Mouse (Mus musculus) olfactory bulb, adult 2 months (tissue): ENCODE results near the gene Zfp202.

Experiments used
- CTCF ChIP-seq: fragments of 200-500 bp; IDR thresholded peaks from 2 replicates; pipeline ENCODE4 v1.5.1; 2012; ENCODE audit warnings: low read depth, mild to moderate bottlenecking, low read length, moderate library complexity; ENCODE audit not compliant: insufficient read depth
- POLR2A ChIP-seq: fragments of 200-500 bp; IDR thresholded peaks from 2 replicates; pipeline ENCODE4 v1.6.1; 2012; ENCODE audit warnings: mild to moderate bottlenecking, low read depth, low read length, moderate library complexity; ENCODE audit not compliant: insufficient read depth

DNA sequence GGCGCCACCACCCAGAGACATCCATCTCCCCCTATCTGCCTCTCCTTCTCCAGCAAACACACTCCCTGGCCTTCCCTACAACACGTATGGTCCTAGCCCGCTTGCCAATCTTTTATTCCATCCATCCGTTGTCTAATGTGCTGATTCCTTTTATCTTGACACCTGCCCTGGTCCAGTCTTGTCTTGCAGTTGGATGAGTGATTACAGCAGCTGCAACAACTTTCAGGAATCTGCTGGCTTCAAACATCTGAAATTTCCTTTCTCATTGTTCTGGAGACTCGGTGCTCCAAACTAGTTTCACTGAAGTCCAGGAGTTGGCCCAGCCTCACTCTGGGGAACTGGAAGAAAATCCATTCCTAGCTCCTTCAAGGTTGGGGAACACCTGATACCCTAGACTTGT is 37.4 kb downstream of the Zfp202 start:
- TF ChIP-seq CTCF (no peak), POLR2A (no peak)
